ENCODE assay signal across 29 mouse cellular contexts in the genomic region with DNA sequence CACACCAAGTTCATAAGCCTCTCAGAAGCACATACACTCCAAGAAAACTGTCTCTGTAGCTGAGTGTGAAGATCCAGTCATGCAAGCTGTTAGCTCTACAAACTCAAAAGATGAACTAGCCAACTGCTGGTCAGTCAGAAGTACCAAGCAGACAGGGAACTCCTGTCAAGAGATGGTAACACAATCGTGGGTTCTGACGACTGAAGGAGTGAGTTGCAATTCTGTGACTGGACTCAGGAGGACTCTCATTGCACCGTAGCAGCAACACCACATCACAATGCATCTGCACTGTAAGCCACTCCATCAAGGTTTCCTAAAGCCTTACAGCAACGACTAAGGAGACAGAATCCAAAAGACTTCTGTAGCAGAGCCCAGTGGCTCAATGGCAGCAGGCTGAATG.
DNase-seq lines count a peak whose midpoint lies in the region; ATAC-seq and TF ChIP-seq lines count a peak whose summit lies in the region.
"Had no signal": no experiment of that assay in that cellular context is flagged by ENCODE, and none has a peak within 500 bp of the region (broad histone marks: within the 10 kb centered on the region; RNA-seq: fewer than 3 reads in every experiment).

No protein-coding gene starts in this region.

- peak overlapping the region; percentile 93 for H3K27ac ChIP-seq in heart, embryonic 13.5 days (replicated peaks)
- 0 out of 2 replicates have a peak overlapping the region, but pooled peaks have one; percentile 10 for H3K27ac ChIP-seq in kidney, postnatal 0 days
- no peak overlapping the region for H3K27ac ChIP-seq in kidney, adult 2 months (ENCODE audit: insufficient read depth, low read depth, low read length)
- H3K27ac ChIP-seq: embryonic facial prominence, embryonic 13.5 days; forebrain, embryonic 12.5 days; hindbrain, embryonic 14.5 days; limb, embryonic 12.5 days; liver, embryonic 13.5 days; macrophage had no signal

- WGBS in heart, embryonic 13.5 days = 48% methylated on average over 4 of the region's 4 CpGs
- 76% methylated on average over 4 of the region's 4 CpGs for WGBS in kidney, postnatal 0 days
- 62% methylated on average over 4 of the region's 4 CpGs for WGBS in kidney, adult 2 months

- H3K9me3 ChIP-seq in heart, embryonic 13.5 days = no peaks in the 10 kb centered on the region
- H3K9me3 ChIP-seq in kidney, postnatal 0 days (replicated peaks; ENCODE audit: low read length) = no peaks in the 10 kb centered on the region
- H3K9me3 ChIP-seq: embryonic facial prominence, embryonic 13.5 days; forebrain, embryonic 12.5 days; limb, embryonic 12.5 days; liver, embryonic 13.5 days had no signal

- no peaks in the 10 kb centered on the region for H3K27me3 ChIP-seq in heart, embryonic 13.5 days (replicated peaks)
- H3K27me3 ChIP-seq in kidney, postnatal 0 days (ENCODE audit: insufficient read depth, low read length) = no peaks in the 10 kb centered on the region
- H3K27me3 ChIP-seq in kidney, adult 2 months (replicated peaks; ENCODE audit: control insufficient read depth, insufficient read depth, low read length) = no peaks in the 10 kb centered on the region
- H3K27me3 ChIP-seq: embryonic facial prominence, embryonic 13.5 days; forebrain, embryonic 12.5 days; limb, embryonic 12.5 days; liver, embryonic 13.5 days; Patski had no signal

- peaks cover 22% of the 10 kb centered on the region for H3K36me3 ChIP-seq in heart, embryonic 13.5 days
- H3K36me3 ChIP-seq in kidney, postnatal 0 days (ENCODE audit: insufficient read depth, low read length) = no peaks in the 10 kb centered on the region
- H3K36me3 ChIP-seq in kidney, adult 2 months (ENCODE audit: control insufficient read depth, insufficient read depth, low read length) = no peaks in the 10 kb centered on the region
- H3K36me3 ChIP-seq: forebrain, embryonic 12.5 days had no signal

- H3K4me2 ChIP-seq in heart, embryonic 13.5 days = no peak overlapping the region
- H3K4me2 ChIP-seq in kidney, postnatal 0 days (ENCODE audit: low read length) = no peak overlapping the region
- H3K4me2 ChIP-seq: embryonic facial prominence, embryonic 13.5 days; forebrain, embryonic 12.5 days; hindbrain, embryonic 14.5 days; limb, embryonic 12.5 days; liver, embryonic 13.5 days; midbrain, embryonic 11.5 days had no signal

- H3K4me1 ChIP-seq in heart, embryonic 13.5 days = peaks cover 98% of the 10 kb centered on the region
- peaks cover 39% of the 10 kb centered on the region for H3K4me1 ChIP-seq in kidney, postnatal 0 days (replicated peaks; ENCODE audit: insufficient read depth, low read length)
- H3K4me1 ChIP-seq in kidney, adult 2 months (ENCODE audit: control insufficient read depth, insufficient read depth, low read length) = peaks cover 40% of the 10 kb centered on the region

- no peak for DNase-seq in frontal cortex, postnatal 25 days (ENCODE audit: low spot score in 2 of 2)
- no peak for DNase-seq in heart, postnatal 4 days
- no peak for DNase-seq in kidney, postnatal 0 days (ENCODE audit: low spot score)
- no peak for DNase-seq in kidney, adult 2 months
- DNase-seq in 3T3-L1 (ENCODE audit: low read depth, low spot score) = peak; percentile 49
- no peak for DNase-seq in MN1 (ENCODE audit: low spot score)
- DNase-seq: adrenal gland, adult 2 months; cerebellum, adult 2 months; cerebellum, postnatal 36 days; embryo, embryonic 11 days; gastrocnemius, postnatal 10 days; kidney, adult 9 months; kidney, postnatal 25 days; liver, embryonic 13.5 days; right cerebral cortex, adult 18-20 months; right cerebral cortex, postnatal 4 days; thymus, postnatal 25 days had no signal

- ATAC-seq in frontal cortex, adult (ENCODE audit: low TSS enrichment) = 0 out of 2 replicates have a peak, but pooled peaks have one; percentile 6
- no peak for ATAC-seq in heart, embryonic 13.5 days (ENCODE audit: extremely low read depth, insufficient number of reproducible peaks, low FRiP score, low TSS enrichment)
- ATAC-seq in kidney, postnatal 0 days (replicated peaks; ENCODE audit: low FRiP score, low read depth) = no peak
- ATAC-seq: CD4-positive, CD25-positive, alpha-beta regulatory T cell, adult 4 months; inflammation-experienced regulatory T-cells, adult 6 months; Patski had no signal

- H3K9ac ChIP-seq in heart, embryonic 13.5 days = no peak overlapping the region
- H3K9ac ChIP-seq in kidney, postnatal 0 days (ENCODE audit: low read depth, low read length) = no peak overlapping the region
- H3K9ac ChIP-seq: embryonic facial prominence, embryonic 13.5 days; forebrain, embryonic 12.5 days; hindbrain, embryonic 14.5 days; limb, embryonic 12.5 days; liver, embryonic 13.5 days had no signal

- H3K4me3 ChIP-seq in heart, embryonic 13.5 days = no peak overlapping the region
- H3K4me3 ChIP-seq in kidney, postnatal 0 days (replicated peaks; ENCODE audit: low read depth, low read length) = no peak overlapping the region
- no peak overlapping the region for H3K4me3 ChIP-seq in kidney, adult 2 months (ENCODE audit: insufficient read depth, low read depth, low read length)
- H3K4me3 ChIP-seq: embryonic facial prominence, embryonic 13.5 days; erythroblast, embryonic 14.5 days; forebrain, embryonic 12.5 days; limb, embryonic 12.5 days; liver, embryonic 13.5 days had no signal

- TF ChIP-seq POLR2A in kidney, adult 2 months (IDR thresholded peaks at IDR 0.05; ENCODE audit: low read depth, low read length) = no peak

- TF ChIP-seq CTCF in kidney, postnatal 0 days (IDR thresholded peaks at IDR 0.05; ENCODE audit: low read depth) = no peak
- TF ChIP-seq CTCF in kidney, adult 2 months (conservative IDR thresholded peaks at IDR 0.05; ENCODE audit: insufficient read depth, insufficient read length, low read depth, low read length) = no peak
